Mouse (Mus musculus) kidney, embryonic 15.5 days (tissue): Measurements from ENCODE around the gene Dtd1. TPM values are rescaled to one million over a fixed set of nuclear protein-coding genes. Genes with fewer than 3 reads are reported as not detected.
A peak's percentile ranks its signal among the peaks of the same experiment; 100 is the strongest.

ENCODE experiments used
- ATAC-seq: fragments of 200-750 bp; cut with Nextera tagmentation; replicated peaks from 2 replicates; pipeline ENCODE4 v1.8.0; 2017; ENCODE audit warnings: moderate TSS enrichment; ENCODE audit not compliant: low FRiP score
- H3K27ac ChIP-seq: fragments of 300-500 bp; sonication (generic); 2 replicates; pipeline ENCODE4 v1.5.1; 2015; ENCODE audit warnings: mild to moderate bottlenecking, inconsistent platforms
- H3K27me3 ChIP-seq: fragments of 300-500 bp; sonication (generic); 2 replicates; pipeline ENCODE4 v1.6.1; 2015; ENCODE audit warnings: inconsistent platforms
- H3K36me3 ChIP-seq: fragments of 300-500 bp; sonication (generic); 2 replicates; pipeline ENCODE4 v1.6.1; 2015; ENCODE audit warnings: inconsistent platforms
- H3K4me1 ChIP-seq: fragments of 300-500 bp; sonication (generic); 2 replicates; pipeline ENCODE4 v1.6.1; 2015; ENCODE audit warnings: inconsistent platforms
- H3K4me2 ChIP-seq: fragments of 300-500 bp; sonication (generic); 2 replicates; pipeline ENCODE4 v1.6.1; 2015; ENCODE audit warnings: moderate library complexity, mild to moderate bottlenecking, inconsistent platforms
- H3K4me3 ChIP-seq: fragments of 300-500 bp; sonication (generic); replicated peaks from 2 replicates; pipeline ENCODE4 v1.5.1; 2015; ENCODE audit warnings: mild to moderate bottlenecking, inconsistent platforms
- H3K9ac ChIP-seq: fragments of 300-500 bp; sonication (generic); 2 replicates; pipeline ENCODE4 v1.6.1; 2015; ENCODE audit warnings: mild to moderate bottlenecking, inconsistent platforms
- H3K9me3 ChIP-seq: fragments of 300-500 bp; sonication (generic); replicated peaks from 2 replicates; pipeline ENCODE4 v1.6.1; 2016; ENCODE audit warnings: inconsistent platforms
- WGBS: fragments of 180-500 bp; shearing (Covaris S2); methylation state at CpG from one replicate; pipeline ENCODE4 v1.1.7; 2015; ENCODE audit warnings: mixed read lengths; 5-methylcytosine and 5-hydroxymethylcytosine counted together
- polyA plus RNA-seq: library from polyadenylated mRNA; unstranded; fragments of >200 nt; fragmentation: Nextera tagmentation; extraction: Ambion mirVana; gene quantifications from 2 replicates; pipeline ENCODE4 v1.2.1, GENCODE M21; 2015

Gene Dtd1
- polyA plus RNA-seq, 1 experiment from 2014 or later, result 47.3 TPM

DNA sequence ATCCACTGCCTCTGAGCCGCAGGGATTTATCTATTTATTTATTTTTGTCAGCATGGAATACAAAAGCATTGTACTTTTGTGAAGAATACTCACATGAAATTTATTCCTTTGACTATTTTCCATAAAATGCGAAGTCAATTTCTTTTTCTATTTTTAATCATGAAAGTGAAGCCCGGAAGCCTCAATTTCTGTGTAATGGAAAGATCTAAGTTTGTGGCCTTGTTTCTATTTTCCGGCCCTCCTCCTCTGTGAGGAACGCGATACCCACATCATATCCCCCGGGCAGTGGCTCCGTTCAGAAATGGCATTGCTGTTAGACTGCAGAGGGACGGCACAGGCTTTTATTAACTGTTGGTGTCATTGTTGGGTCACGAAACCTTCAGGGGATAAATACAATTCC, 46.7 kb downstream of the Dtd1 start:
- 63% methylated on average over 10 of the region's 10 CpGs for WGBS
- Histone ChIP-seq H3K4me3 (no peak overlapping the region), H3K27me3 (no peaks in the 10 kb centered on the region), H3K9me3 (no peaks in the 10 kb centered on the region), H3K4me2 (no peak overlapping the region), H3K36me3 (no peaks in the 10 kb centered on the region), H3K9ac (no peak overlapping the region), H3K4me1 (peaks cover 9% of the 10 kb centered on the region), H3K27ac (no peak overlapping the region)
- no peak for ATAC-seq

DNA sequence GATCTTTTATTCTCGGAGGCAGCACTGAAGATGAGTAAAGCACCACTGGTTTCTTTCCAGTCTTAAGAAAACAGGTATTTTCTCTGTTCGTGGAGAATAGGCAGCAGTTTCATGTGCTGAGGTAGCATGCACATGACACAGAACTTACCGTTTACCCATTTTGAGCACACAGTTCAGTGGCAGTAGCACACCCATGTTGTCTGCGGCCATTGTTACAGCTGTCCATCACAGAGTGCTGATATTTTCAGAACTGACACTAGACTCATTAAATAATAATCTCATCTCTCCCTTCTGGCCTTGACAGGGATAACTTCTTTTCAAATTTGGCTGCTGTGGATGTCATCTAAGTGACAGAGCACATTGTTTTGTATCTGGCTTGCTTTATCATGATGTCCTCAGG, 47.5 kb downstream of the Dtd1 start:
- Histone ChIP-seq H3K4me2 (no peak overlapping the region), H3K9ac (no peak overlapping the region), H3K4me3 (no peak overlapping the region), H3K36me3 (no peaks in the 10 kb centered on the region), H3K9me3 (no peaks in the 10 kb centered on the region), H3K27ac (no peak overlapping the region), H3K27me3 (no peaks in the 10 kb centered on the region), H3K4me1 (peaks cover 6% of the 10 kb centered on the region)
- WGBS, result 85% methylated on average over 4 of the region's 4 CpGs
- no peak for ATAC-seq

DNA sequence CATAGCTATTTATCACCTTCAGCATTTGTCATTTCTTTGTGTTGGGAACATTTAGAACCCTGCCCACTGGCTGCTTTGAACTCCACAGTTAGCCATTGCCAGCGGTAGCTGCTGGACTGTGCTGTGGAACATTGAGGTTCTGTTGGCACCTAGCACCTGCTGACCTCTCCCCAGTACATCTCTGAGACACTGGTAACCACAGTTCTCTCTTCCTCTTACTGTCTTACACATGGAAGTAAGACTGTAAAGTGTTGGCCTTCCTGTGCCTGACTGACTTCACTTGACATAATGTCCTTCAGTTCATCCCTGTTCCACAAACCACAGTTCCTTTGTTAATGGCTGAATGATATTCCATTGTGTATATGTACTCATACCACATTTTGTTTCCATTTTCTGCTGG, 50.3 kb downstream of the Dtd1 start:
- Histone ChIP-seq H3K27ac (no peak overlapping the region), H3K27me3 (no peaks in the 10 kb centered on the region), H3K4me2 (no peak overlapping the region), H3K36me3 (no peaks in the 10 kb centered on the region), H3K9me3 (no peaks in the 10 kb centered on the region), H3K9ac (no peak overlapping the region), H3K4me1 (no peaks in the 10 kb centered on the region), H3K4me3 (no peak overlapping the region)
- 92% methylated on average over 1 of the region's 1 CpGs for WGBS
- ATAC-seq, result no peak

DNA sequence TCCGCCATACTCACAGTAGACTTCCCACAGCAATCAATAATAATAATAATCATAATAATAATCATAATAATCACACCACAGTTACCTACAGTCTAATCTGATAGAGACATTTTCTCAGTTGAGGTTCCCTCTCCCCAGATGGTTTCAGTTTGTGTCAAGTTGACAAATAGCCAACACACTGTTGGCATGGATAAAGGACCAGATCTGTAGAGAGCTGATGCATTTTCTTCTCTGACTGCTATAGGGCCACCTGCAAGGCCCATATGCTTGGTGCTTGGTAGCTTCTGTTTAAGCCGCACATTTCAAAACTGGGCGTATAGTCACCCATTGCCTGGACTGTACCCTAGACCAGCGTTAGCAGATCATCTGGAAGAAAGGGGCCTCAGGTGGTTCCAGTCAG, 53.1 kb downstream of the Dtd1 start:
- H3K4me1 ChIP-seq, result no peaks in the 10 kb centered on the region

DNA sequence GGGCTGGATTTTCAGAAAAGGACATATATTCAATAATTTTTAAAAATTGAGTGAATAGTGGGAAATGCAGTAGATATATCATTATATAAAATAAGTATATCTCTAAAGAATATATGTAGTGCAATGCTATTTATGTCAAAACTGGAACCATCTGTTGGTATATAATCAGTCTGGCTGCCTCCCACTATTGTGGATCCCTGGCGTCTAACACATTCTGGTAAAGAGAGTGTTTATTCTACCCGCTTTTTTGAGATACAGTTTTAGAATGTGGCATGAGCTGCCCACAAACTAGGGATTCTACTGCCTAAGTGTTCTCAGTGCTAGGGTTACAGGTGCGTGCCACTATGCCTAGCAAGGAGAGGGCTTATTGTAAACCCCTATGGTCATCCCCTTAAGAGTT, 55.6 kb downstream of the Dtd1 start:
- no peak for ATAC-seq
- no peaks in the 10 kb centered on the region for H3K27me3 ChIP-seq
- WGBS, result 88% methylated on average over 3 of the region's 3 CpGs
- H3K36me3 ChIP-seq, result no peaks in the 10 kb centered on the region
- H3K4me2 ChIP-seq, result no peak overlapping the region
- H3K9me3 ChIP-seq, result no peaks in the 10 kb centered on the region
- no peak overlapping the region for H3K4me3 ChIP-seq
- H3K9ac ChIP-seq, result no peak overlapping the region
- H3K4me1 ChIP-seq, result no peaks in the 10 kb centered on the region
- H3K27ac ChIP-seq, result no peak overlapping the region

More for the DNA sequence above, 53.1 kb downstream of the Dtd1 start:
- no peaks in the 10 kb centered on the region for H3K36me3 ChIP-seq
- H3K4me2 ChIP-seq, result no peak overlapping the region
- no peak for ATAC-seq
- H3K27ac ChIP-seq, result no peak overlapping the region
- 97% methylated on average over 4 of the region's 4 CpGs for WGBS
- no peaks in the 10 kb centered on the region for H3K27me3 ChIP-seq
- no peak overlapping the region for H3K4me3 ChIP-seq
- H3K9me3 ChIP-seq, result no peaks in the 10 kb centered on the region
- no peak overlapping the region for H3K9ac ChIP-seq

DNA sequence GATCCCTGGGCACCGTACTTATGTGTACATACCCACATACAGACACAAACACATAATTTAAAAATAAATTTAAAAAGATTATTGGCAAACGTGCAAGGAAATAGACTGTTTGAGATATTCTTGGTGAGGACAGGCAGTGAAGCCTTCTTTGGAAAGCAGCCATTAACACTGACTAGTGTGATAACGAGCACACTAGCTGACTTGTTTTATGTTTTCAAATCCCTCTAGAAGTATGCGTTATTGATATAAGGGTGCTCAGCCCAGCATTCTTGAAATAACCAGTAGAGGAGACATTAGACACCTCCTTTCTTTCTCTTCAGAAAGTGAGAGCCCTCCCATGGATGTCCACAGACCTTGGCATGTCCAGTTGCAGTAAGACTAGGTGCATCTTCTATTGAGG, 68.8 kb downstream of the Dtd1 start:
- 78% methylated on average over 4 of the region's 4 CpGs for WGBS
- ATAC-seq, result no peak
- no peak overlapping the region for H3K9ac ChIP-seq

DNA sequence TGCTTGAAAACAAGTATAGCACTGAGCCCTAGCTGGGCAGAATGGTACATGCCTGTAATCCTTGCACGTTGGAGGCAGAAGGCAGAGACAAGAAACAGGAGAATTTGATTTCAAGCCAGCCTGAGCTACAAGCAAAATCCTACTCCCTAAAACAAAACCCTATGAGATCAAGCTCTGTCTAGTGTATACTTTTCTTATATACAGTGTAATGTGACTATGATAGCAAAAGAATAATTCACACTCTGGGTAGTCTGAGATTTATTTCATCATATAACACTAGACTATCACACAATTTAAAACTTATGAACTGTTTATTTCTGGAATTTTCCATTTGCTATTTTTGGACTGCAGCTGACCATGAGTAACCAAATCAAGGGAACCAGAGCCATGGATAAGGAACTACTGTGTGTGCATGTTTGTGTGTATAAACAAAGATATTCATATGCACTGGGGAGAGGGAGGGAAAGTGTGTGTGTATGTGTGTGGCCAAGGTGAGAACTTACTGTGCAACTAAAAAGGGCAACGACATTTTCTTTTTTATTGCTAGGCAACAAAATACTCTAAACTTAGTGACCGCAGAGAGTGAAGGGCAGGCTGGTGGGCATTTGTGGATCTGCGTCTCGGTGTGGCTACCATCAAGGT, 70.7 kb downstream of the Dtd1 start:
- ATAC-seq, result no peak
- H3K9ac ChIP-seq, result no peak overlapping the region

More for the DNA sequence above, 68.8 kb downstream of the Dtd1 start:
- Histone ChIP-seq H3K4me1 (no peaks in the 10 kb centered on the region), H3K9me3 (no peaks in the 10 kb centered on the region), H3K4me2 (no peak overlapping the region), H3K4me3 (no peak overlapping the region), H3K27me3 (no peaks in the 10 kb centered on the region), H3K27ac (no peak overlapping the region), H3K36me3 (no peaks in the 10 kb centered on the region)

DNA sequence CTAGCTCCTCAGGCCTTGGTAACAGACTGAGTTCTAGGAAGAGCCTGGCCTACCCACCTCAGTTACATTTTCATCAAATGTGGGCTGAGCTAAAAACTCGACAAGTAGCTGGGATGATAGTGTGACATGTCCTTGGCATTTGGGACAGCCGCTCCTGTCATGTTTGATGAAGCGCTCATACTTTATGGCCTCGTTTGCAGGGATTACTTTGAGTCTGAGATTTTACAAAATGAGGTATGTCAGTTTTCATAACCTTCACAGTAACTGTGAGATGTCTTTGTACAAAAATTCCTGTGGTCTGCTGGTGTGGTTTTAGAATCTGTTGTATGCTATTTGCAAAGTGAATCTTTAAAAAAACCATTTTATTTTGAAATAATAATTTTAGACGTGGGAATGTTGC, 72.7 kb downstream of the Dtd1 start:
- no peak overlapping the region for H3K27ac ChIP-seq
- no peak for ATAC-seq
- H3K9me3 ChIP-seq, result no peaks in the 10 kb centered on the region
- H3K4me1 ChIP-seq, result no peaks in the 10 kb centered on the region
- H3K36me3 ChIP-seq, result no peaks in the 10 kb centered on the region
- WGBS, result 87% methylated on average over 5 of the region's 5 CpGs
- H3K4me2 ChIP-seq, result no peak overlapping the region
- no peak overlapping the region for H3K9ac ChIP-seq
- H3K4me3 ChIP-seq, result no peak overlapping the region
- H3K27me3 ChIP-seq, result no peaks in the 10 kb centered on the region

More for the DNA sequence above, 70.7 kb downstream of the Dtd1 start:
- 87% methylated on average over 5 of the region's 5 CpGs for WGBS
- Histone ChIP-seq H3K4me1 (no peaks in the 10 kb centered on the region), H3K27ac (no peak overlapping the region), H3K36me3 (no peaks in the 10 kb centered on the region), H3K4me3 (no peak overlapping the region), H3K27me3 (no peaks in the 10 kb centered on the region), H3K4me2 (no peak overlapping the region), H3K9me3 (no peaks in the 10 kb centered on the region)

DNA sequence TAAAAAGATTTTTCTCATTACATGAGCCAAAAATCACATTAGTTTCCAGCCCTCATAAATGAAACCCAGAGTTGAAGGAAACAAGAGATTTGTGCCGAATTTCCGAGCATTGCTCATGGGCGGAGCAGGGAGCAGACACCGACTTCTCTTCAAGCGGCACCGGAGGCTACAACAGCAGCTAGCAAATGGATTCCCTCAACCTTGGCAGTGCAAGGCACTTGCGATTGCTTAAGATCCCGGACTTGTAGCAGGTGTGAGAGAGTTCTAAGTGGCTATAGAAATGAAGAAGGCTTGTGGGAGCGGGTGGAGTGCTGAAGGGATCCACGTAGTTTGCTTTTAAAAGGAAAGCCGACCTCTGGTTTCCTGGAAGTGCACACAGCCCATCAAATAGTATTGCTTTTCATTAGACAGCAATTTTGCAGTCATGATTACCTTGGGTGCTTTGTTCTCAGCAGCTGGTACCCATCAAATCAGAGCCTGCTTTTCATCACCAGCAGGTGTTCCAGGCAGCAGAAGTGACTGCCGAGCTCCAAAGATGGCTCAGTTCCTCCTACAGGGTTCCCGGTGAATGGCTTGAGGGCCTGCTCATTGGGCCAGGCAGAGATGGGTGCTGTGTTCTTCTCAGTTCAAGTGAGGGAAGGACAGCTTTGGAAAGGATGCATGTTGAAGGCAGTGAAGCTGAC, 77.0 kb downstream of the Dtd1 start:
- no peaks in the 10 kb centered on the region for H3K9me3 ChIP-seq
- no peak overlapping the region for H3K4me3 ChIP-seq
- H3K4me1 ChIP-seq, result 0 out of 2 replicates have a peak, but pooled peaks cover 5% of the 10 kb centered on the region
- no peaks in the 10 kb centered on the region for H3K36me3 ChIP-seq
- WGBS, result 44% methylated on average over 13 of the region's 13 CpGs
- no peaks in the 10 kb centered on the region for H3K27me3 ChIP-seq
- no peak overlapping the region for H3K4me2 ChIP-seq
- no peak overlapping the region for H3K27ac ChIP-seq
- H3K9ac ChIP-seq, result no peak overlapping the region
- ATAC-seq, result peak; percentile 40

DNA sequence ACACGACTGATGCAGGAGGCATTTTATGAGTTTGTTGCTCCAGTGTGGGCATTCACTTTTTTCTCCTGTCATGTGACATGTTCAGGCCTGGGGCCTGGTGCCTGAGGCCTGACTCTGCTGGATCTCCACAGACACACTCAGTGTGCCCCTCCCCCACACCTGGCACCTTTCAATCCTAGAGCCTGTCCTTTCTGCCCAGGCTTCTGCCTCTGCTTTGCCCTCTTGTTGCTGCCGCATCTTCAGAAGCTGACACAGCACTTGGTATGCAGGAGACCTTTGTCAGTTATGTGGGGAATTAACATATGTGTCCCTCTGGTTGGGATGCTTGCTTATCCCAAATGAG, 77.5 kb downstream of the Dtd1 start:
- 0 out of 2 replicates have a peak, but pooled peaks cover 5% of the 10 kb centered on the region for H3K4me1 ChIP-seq
- H3K9me3 ChIP-seq, result no peaks in the 10 kb centered on the region
- H3K27me3 ChIP-seq, result no peaks in the 10 kb centered on the region
- H3K36me3 ChIP-seq, result no peaks in the 10 kb centered on the region
- H3K27ac ChIP-seq, result no peak overlapping the region
- H3K4me3 ChIP-seq, result no peak overlapping the region
- WGBS, result 62% methylated on average over 2 of the region's 2 CpGs
- peak; percentile 47 for ATAC-seq
- H3K9ac ChIP-seq, result no peak overlapping the region
- no peak overlapping the region for H3K4me2 ChIP-seq

DNA sequence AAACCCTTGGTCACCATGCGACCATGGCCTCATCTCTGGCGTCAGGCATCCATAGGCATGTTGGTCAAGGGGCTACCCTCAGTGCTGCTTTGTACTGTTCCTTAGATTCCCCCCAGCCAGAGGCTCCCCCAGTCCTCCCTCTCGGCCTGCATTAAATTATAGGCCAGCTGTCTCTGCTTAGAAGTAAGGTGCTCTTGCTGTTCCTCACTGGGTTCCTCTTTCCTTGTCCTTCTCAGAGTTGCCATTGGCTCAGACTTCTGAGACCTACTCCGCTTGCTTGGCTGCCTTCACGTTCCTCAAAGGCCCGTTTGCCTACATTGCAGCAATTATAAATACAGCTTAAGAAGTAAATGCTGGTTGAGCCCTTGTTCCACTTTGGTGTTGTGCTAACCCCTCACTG, 79.1 kb downstream of the Dtd1 start:
- ATAC-seq, result no peak
- no peak overlapping the region for H3K4me3 ChIP-seq
- no peak overlapping the region for H3K9ac ChIP-seq
- no peak overlapping the region for H3K27ac ChIP-seq
- WGBS, result 76% methylated on average over 6 of the region's 6 CpGs
- no peaks in the 10 kb centered on the region for H3K9me3 ChIP-seq
- H3K36me3 ChIP-seq, result no peaks in the 10 kb centered on the region
- H3K4me1 ChIP-seq, result 0 out of 2 replicates have a peak, but pooled peaks cover 5% of the 10 kb centered on the region
- no peak overlapping the region for H3K4me2 ChIP-seq
- H3K27me3 ChIP-seq, result no peaks in the 10 kb centered on the region

DNA sequence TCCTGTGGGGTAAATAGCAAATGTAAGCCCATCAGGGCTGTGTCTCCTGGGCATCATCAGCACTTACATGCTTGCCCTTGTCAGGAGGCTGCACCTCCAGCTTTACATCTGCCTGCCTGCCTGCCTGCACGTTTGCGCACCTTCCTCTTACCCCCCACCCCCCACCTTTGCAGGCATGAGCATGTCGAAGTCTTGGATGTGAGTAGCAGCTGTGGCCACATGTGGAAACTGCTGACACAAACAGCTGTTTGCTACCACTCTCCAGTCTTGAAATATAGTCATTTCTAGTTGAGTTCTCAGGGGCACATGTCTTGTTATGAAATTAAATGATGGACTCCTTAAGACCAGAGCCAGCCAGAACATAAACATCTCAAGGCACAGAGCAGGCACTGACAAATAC, 79.7 kb downstream of the Dtd1 start:
- H3K4me2 ChIP-seq, result no peak overlapping the region
- no peaks in the 10 kb centered on the region for H3K36me3 ChIP-seq
- H3K9me3 ChIP-seq, result no peaks in the 10 kb centered on the region
- H3K4me1 ChIP-seq, result 0 out of 2 replicates have a peak, but pooled peaks cover 5% of the 10 kb centered on the region
- H3K4me3 ChIP-seq, result no peak overlapping the region
- no peak overlapping the region for H3K9ac ChIP-seq
- WGBS, result 65% methylated on average over 3 of the region's 3 CpGs
- H3K27ac ChIP-seq, result no peak overlapping the region
- no peak for ATAC-seq
- no peaks in the 10 kb centered on the region for H3K27me3 ChIP-seq
